Mouse (Mus musculus): ENCODE results near the gene Nxnl2.

DNA sequence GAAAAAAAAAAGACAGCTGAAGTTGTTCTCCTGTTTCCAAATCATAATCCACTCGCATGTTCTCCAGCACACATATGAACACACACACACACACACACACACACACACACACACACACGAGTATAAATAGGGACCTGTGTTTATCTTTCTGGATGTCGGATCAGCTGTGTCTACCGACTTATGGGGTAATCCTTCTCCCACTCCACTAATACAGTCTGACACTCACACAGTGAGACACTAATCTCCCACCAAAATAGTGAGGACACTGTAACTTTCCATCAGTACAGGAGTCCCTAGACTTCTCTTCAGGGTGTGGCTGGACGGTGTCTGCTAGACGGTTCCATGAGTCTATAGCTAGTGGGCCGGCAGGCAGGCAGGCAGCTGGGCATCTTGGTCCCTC, 11.4 kb downstream of the Nxnl2 start:
- TF ChIP-seq CTCF (IDR thresholded peaks at IDR 0.05; ENCODE audit: low read depth, low read length) (no peak), POLR2A (IDR thresholded peaks at IDR 0.05; ENCODE audit: extremely low read depth, insufficient read depth, low read length) (no peak)

Measured in liver, adult 2 months (tissue).